Mouse (Mus musculus): ENCODE data around the gene Nell1.

Gene Nell1

DNA sequence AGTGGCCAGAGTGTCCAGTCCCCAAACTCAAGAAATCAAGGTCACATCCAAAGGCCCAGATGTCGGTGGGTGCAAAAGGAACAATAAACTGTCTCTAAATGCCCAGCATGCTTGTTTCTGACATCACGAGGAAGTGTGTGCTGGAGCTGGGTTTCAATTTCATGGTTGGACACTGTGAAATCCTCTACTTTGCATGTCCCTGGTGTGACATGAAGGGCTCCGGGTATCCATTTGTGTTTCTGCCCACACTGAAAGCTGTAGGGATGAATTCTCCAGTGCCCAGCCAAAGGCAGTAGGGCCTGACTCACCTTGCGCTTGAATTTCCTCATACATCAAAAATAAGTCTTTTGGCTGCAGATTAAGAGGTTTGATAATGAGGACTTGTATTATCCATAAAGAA, 266.5 kb downstream of the Nell1 start:
- intact Hi-C loops (cut with DNase I), result no loop called here

DNA sequence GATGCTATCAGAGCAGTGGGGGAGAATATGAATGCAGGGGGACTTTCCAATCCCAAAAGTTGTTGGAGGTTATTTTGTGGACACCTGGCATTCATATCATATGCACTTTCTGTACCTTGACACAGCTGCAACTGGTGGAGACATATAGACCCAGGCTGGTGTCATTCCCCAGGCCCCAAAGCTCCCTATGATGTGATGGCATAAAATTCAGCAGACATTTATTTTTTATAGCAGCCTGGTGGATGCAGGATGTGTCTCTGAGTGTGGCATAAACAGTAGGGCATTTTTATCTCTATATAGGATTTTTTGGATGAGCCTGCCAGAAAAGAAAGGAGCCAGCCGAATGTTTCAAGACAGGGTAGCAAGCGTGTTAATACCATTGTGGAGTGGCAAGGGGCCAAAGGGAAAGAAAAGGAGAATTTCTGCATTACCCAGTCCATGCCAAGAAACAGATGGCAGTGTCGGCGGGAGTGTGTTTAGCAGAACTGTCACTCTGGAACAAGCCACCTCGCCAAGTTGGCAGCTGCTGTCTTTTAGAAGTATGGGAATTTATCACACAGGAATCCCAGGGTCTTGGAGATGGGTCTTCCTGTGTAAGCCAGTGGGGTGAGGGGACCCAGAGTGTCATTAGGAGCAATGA, 267.1 kb downstream of the Nell1 start:
- intact Hi-C loops (cut with DNase I), result no loop called here

DNA sequence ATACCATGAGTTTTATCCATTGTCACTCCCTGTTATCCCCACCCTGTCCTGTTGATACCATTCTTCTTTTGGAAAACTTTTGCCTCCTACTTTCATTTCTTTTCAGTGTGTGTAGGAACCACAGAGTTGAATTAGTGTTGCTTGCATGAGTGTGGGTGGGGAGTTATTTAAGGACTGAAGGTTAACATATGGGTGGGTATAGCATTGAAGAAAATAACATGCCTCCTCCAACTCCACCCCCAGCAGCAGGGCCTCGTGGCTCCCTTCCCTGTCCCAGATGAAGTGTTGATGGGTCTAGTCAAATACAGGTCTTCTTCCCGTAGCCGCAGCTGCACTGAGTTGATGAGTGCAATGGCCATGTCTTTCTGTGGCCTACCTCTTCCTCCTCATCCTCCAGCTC, 278.5 kb downstream of the Nell1 start:
- intact Hi-C loops (cut with DNase I), result no loop called here

DNA sequence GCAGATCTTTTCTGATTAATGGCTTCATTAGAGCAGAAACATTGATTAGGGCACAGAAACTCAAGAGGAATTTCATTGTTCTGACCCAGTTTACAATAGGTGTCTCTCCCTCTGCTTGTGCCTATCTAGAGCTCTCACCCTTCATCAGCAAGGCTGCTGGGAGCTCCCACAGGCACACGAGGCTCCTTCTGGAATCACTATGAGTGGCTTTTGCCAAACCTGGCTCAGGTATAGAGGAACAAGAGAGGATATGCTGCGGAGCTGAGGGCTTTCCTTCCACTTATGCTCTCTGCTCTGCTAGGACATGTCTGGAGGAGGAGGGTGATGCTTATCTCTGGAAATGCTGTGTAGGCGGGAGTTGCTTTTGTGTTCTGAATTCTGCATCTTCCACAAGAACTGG, 285.4 kb downstream of the Nell1 start:
- intact Hi-C loops (cut with DNase I), result no loop called here

- intact Hi-C loops (cut with DNase I), result no loop called here
Measured at GRCm38 (mm10) chr7:50295508-50295907, 320.8 kb downstream of the Nell1 start.

DNA sequence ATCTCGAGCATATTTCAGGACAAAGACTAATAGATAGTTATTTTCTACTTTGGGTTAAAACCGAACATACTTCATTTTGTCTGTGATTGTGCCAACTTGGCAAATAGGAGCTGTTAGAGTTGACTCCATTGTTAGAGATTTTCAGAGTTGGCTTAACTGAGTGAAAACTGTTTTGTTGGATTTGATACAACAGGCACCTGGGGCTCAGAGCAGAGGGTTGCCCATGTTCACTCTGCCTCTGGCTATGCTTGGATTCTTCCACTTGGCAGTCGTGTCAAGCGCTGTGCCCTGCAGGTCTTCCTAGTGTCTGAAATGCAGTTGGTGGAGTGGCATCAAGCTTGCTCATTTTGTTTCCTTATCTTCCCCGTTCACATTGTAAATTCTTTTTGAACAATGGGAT, 363.6 kb downstream of the Nell1 start:
- intact Hi-C loops (cut with DNase I), result no loop called here

DNA sequence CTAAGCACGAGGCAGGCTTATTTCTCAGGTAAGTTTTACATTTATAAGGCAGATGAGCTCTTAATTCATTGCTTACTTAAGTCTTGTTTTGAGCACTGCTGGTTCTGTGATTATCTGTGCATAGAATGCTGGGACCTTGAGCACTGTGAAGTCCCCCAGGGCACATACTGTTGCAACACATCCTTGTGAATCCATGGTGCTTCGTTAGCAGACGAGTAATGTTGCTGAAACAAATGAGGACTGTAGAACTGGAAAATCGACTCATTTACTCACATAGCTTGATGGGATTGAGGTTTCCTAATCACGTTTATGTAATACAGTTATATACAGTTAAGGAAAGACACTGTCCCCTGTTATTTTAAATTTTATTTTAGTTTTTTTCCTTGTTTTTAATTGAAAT, 364.1 kb downstream of the Nell1 start:
- intact Hi-C loops (cut with DNase I), result no loop called here

DNA sequence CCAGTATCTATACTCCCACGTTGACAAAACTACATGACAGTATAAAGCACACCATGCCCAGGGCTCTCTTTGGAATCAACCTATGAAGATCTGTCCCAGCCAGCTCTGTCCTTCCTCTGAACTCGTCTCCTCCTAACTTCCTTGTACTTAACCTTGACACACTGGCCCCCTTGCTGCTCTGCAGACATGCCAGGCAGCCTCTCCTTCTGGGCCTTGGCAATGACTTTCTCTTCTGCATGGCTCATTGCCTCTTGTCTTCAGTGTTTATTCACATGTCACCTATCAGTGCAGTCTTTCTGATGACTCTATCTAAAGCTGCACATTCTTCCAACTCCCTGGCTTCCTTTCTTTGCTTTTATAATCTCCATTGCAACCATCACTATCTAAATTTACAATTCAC, 376.9 kb downstream of the Nell1 start:
- intact Hi-C loops (cut with DNase I), result no loop called here

DNA sequence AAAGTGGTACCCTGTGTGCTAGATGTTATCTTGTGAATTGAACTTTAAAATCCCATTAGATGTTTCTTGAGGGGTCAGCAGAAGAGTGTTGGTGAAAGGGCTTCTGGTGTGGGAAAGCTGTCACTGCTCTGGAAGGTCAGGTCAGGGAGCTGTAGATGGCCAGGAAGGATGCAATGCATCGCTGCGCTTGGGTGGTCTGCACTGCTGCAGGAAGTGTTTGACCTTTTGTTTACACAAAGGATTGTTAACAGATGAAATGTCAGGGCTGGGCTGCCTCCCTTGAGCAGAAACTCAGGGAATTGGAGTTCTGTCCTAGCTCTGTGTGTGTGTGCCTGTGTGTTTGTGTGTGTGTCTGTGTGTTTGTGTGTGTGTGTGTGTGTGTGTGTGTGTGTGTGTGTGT, 382.5 kb downstream of the Nell1 start:
- intact Hi-C loops (cut with DNase I), result no loop called here

- intact Hi-C loops (cut with DNase I), result no loop called here
Measured at GRCm38 (mm10) chr7:50362039-50362438, 387.4 kb downstream of the Nell1 start.

- intact Hi-C loops (cut with DNase I), result no loop called here
Measured at GRCm38 (mm10) chr7:50374876-50375275, 400.2 kb downstream of the Nell1 start.

- intact Hi-C loops (cut with DNase I), result no loop called here
Measured at GRCm38 (mm10) chr7:50410421-50410820, 435.8 kb downstream of the Nell1 start.

DNA sequence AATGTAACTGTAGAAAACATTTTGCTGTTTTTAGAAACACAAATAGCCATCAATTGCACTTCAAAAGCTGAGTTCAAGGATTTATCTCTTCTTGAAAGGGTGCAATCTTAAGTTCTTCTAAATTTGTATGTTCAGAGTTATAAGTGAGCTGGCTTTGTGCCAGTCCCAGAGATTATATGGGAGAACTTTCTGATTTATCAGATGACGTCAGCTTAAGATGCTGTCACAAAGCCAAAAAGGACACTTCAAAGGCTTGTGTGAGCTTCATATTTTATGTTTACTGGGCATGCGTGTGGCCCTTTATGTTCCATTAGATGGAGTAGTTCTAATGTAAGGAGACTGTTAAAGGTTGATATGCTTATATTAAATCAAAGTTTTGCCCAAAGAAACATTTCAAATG, 445.3 kb downstream of the Nell1 start:
- intact Hi-C loops (cut with DNase I), result no loop called here

GRCm38 (mm10) chr7:50422422-50423195, 447.9 kb downstream of the Nell1 start:
- intact Hi-C loops (cut with DNase I), result no loop called here

DNA sequence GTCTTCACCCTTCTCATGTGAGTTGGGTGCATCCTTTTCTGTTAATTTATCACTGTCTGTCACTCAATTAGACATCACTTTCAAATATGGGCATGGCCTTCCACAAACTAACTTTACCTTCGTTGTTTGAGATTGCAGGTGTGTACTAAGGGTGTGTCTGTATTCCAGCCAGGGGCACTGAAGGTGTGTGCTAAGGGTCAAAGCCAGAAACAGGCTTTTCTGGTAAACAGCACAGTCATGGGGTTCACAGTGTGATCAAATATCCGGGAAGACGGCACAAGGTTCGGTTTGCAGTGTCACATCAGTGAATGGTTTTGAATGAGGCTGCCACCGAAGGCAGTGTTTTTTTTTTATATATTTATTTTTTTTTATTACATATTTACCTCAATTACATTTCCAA, 455.1 kb downstream of the Nell1 start:
- intact Hi-C loops (cut with DNase I), result no loop called here

- intact Hi-C loops (cut with DNase I), result no loop called here
Measured at GRCm38 (mm10) chr7:50441237-50441636, 466.6 kb downstream of the Nell1 start.

DNA sequence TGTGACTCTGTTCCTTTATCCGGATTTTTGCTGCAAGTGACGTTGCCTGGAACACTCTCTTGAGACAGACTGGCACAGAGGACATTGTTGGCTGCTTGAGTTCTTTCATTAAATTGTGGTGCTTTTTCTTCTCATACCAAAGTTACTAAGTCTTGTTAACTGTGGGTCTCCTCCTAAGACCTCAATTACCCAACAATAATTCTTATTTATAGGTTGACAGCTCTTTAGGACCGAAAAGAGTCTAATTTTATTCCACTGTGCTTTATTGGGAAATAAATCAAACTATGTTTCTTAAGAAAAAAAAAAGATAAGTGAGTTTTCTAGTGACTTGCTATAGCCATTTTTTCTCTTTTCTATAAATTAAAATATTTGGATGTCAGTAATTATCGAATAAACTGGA, 472.7 kb downstream of the Nell1 start:
- intact Hi-C loops (cut with DNase I), result no loop called here

DNA sequence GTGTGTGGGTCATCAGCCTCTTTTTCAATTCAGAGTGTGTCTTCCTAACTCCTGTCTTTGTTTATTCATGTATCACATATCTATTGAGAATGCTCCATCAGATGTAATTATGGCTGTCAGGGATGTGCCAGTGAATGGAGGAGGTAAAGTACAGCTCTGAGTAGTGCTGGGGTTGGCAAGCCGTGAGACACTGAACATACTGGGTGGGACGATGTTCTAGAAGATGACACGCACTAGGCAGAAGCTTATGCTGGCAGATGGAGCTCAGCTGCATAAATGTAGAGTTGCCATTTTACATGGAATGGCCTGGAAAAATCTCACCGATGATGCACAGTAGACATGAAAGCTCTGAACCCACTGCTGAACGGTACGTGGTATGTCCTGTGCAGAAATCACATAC, 493.1 kb downstream of the Nell1 start:
- intact Hi-C loops (cut with DNase I), result no loop called here

DNA sequence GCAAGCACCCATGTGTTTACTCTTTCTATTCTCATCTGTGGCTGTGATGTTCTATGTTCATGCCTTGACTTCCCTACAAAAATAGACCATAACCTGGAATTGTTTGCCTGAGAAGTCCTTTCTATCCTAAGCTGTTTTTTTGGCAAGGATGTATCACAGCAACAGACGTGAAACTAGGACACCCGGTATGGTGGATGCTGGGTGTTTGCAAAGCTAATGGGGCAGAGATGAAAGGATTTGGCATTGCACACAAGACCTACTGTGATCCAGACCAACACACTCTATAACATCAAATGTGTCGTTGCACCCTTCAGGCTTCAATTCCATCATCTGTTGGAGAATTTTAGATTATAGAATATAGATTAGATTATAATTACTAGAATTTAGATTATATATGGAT, 495.9 kb downstream of the Nell1 start:
- intact Hi-C loops (cut with DNase I), result no loop called here

- intact Hi-C loops (cut with DNase I), result loop anchor here (5.0 kb wide), 1 partner anchor 530 kb away; no protein-coding TSS in a partner anchor
Measured at GRCm38 (mm10) chr7:50482011-50482410, 507.3 kb downstream of the Nell1 start.

GRCm38 (mm10) chr7:50485304-50485703, 510.6 kb downstream of the Nell1 start:
- intact Hi-C loops (cut with DNase I), result no loop called here

- intact Hi-C loops (cut with DNase I), result no loop called here
Measured at GRCm38 (mm10) chr7:50486884-50487420, 512.3 kb downstream of the Nell1 start.

- intact Hi-C loops (cut with DNase I), result no loop called here
Measured at GRCm38 (mm10) chr7:50501562-50501961, 526.9 kb downstream of the Nell1 start.
